Mouse (Mus musculus): Measurements from ENCODE around the gene Syt12.

The Syt12 gene

GRCm38 (mm10) chr19:4447445-4447844 is 29.8 kb downstream of the Syt12 start:
- in situ Hi-C loops (cut with MboI, MseI) = no loop called here

- in situ Hi-C loops (cut with MboI, MseI) = no loop called here
Observed at GRCm38 (mm10) chr19:4446661-4447420, 30.4 kb downstream of the Syt12 start.

GRCm38 (mm10) chr19:4442408-4442807 is 34.8 kb downstream of the Syt12 start:
- in situ Hi-C loops (cut with MboI, MseI) = no loop called here

- in situ Hi-C loops (cut with MboI, MseI) = no loop called here
Observed at GRCm38 (mm10) chr19:4441621-4442161, 35.6 kb downstream of the Syt12 start.

GRCm38 (mm10) chr19:4441090-4441591 is 36.1 kb downstream of the Syt12 start:
- in situ Hi-C loops (cut with MboI, MseI) = no loop called here

GRCm38 (mm10) chr19:4440222-4440621 is 37.0 kb downstream of the Syt12 start:
- in situ Hi-C loops (cut with MboI, MseI) = no loop called here

GRCm38 (mm10) chr19:4439161-4439801 is 38.0 kb downstream of the Syt12 start, which contains the start of gene Rhod:
Rhod (minus strand) TSS chr19:4439432.
- in situ Hi-C loops (cut with MboI, MseI) = no loop called here

GRCm38 (mm10) chr19:4438791-4439160 is 38.5 kb downstream of the Syt12 start:
- in situ Hi-C loops (cut with MboI, MseI) = no loop called here

- in situ Hi-C loops (cut with MboI, MseI) = no loop called here
Observed at GRCm38 (mm10) chr19:4437886-4438285, 39.4 kb downstream of the Syt12 start.

GRCm38 (mm10) chr19:4436254-4436653 is 41.0 kb downstream of the Syt12 start:
- in situ Hi-C loops (cut with MboI, MseI) = no loop called here

GRCm38 (mm10) chr19:4434999-4435398 is 42.2 kb downstream of the Syt12 start:
- in situ Hi-C loops (cut with MboI, MseI) = no loop called here

- in situ Hi-C loops (cut with MboI, MseI) = no loop called here
Observed at GRCm38 (mm10) chr19:4433756-4434155, 43.5 kb downstream of the Syt12 start.

- in situ Hi-C loops (cut with MboI, MseI) = no loop called here
Observed at GRCm38 (mm10) chr19:4430091-4430620, 47.1 kb downstream of the Syt12 start.

GRCm38 (mm10) chr19:4425610-4426366 is 51.5 kb downstream of the Syt12 start:
- in situ Hi-C loops (cut with MboI, MseI) = no loop called here

GRCm38 (mm10) chr19:4423021-4423420 is 54.2 kb downstream of the Syt12 start:
- in situ Hi-C loops (cut with MboI, MseI) = no loop called here

- in situ Hi-C loops (cut with MboI, MseI) = no loop called here
Observed at GRCm38 (mm10) chr19:4422581-4422980, 54.7 kb downstream of the Syt12 start.

- in situ Hi-C loops (cut with MboI, MseI) = no loop called here
Observed at GRCm38 (mm10) chr19:4420153-4420910, 56.9 kb downstream of the Syt12 start.

GRCm38 (mm10) chr19:4419711-4420110 is 57.5 kb downstream of the Syt12 start:
- in situ Hi-C loops (cut with MboI, MseI) = no loop called here

- in situ Hi-C loops (cut with MboI, MseI) = no loop called here
Observed at GRCm38 (mm10) chr19:4417713-4418112, 59.5 kb downstream of the Syt12 start.

- in situ Hi-C loops (cut with MboI, MseI) = no loop called here
Observed at GRCm38 (mm10) chr19:4417183-4417582, 60.1 kb downstream of the Syt12 start.

GRCm38 (mm10) chr19:4414631-4415030 is 62.6 kb downstream of the Syt12 start:
- in situ Hi-C loops (cut with MboI, MseI) = loop anchor here (5.0 kb wide), 1 partner anchor 857 kb away; no protein-coding TSS in a partner anchor
